Mouse (Mus musculus): ENCODE data around the gene Gpi1. TPM values are rescaled to one million over a fixed set of nuclear protein-coding genes. Genes with fewer than 3 reads are reported as not detected.
"Not testable (repeated sequence)": the region's sequence is repeated elsewhere in the genome, so short reads cannot be mapped to it uniquely, and the experiment has no call there.

Gene Gpi1
- polyA plus RNA-seq, 1 experiment, result 1,085 TPM

DNA sequence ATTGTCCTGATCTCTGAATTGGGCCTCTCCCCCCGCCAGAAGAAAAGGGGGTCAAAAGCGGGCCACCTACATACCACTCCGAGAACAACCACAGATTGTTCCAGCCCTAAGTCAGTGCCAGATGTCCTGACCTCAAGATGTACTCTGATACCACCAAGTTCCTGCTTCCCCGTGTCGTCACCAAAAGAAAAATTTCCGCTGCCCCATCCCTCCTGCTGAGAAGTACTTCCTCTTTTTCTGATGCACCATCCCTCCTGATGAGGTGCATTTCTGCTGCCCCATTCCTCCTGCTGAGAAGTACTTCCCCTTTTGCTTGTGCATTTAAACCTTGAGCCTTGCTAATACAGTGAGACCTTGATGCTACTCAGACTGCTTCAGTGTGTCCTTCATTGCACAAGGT, 53.9 kb downstream of the Gpi1 start:
- H3K4me1 ChIP-seq (ENCODE audit: control insufficient read depth, insufficient read depth, insufficient read length, low read length); H3K27ac ChIP-seq (replicated peaks; ENCODE audit: low read depth, low read length); H3K4me3 ChIP-seq (ENCODE audit: insufficient read depth, low read depth, low read length): not testable (repeated sequence)

DNA sequence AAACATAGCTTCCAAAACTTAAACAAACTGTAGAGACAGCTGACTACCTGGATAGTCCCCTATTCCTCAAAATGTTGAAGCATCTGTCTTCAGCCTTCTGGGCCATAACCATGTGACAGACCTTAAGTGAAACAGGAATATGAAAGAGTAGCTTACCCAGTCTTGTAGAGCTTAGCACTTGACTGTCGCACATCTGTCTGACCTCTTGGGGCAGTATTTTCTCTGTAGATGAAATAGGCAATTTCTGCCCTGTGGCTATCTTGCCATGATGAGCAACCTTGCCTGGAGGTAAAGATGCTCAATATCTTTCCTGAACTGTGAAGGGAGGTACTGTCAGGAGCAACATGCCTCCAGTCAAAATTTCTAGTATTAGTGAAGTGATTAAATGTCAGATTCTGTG, 57.9 kb downstream of the Gpi1 start:
- H3K27ac ChIP-seq (replicated peaks; ENCODE audit: low read depth, low read length), result no peak overlapping the region
- no peak overlapping the region for H3K4me3 ChIP-seq (ENCODE audit: insufficient read depth, low read depth, low read length)
- H3K4me1 ChIP-seq (ENCODE audit: control insufficient read depth, insufficient read depth, insufficient read length, low read length), result 0 out of 2 replicates have a peak, but pooled peaks cover 2% of the 10 kb centered on the region

DNA sequence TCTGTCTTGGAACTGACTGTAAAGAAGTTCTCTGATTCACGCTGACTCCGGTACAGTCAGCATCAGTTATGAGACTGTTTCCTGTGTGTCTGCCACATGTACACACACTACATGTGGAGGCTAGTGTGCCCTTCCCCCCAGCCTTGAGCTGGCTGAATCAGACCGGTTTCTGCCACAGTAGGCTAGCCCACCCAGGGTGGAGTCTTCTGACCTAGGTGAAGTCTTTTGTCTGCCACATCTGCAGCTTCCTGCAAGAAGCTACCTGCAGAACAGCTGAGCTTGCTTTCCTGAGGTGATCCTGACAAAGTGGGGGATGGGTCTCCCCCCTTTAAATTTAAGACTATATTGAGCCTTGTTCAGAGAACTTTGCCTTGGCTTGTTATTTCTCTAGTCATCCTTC, 60.7 kb downstream of the Gpi1 start, which contains the start of gene Uba2:
Gene Uba2, minus strand, starts transcription at position 146 of the 400 bp plus-strand sequence.
- Histone ChIP-seq H3K4me1 (ENCODE audit: control insufficient read depth, insufficient read depth, insufficient read length, low read length) (peaks cover 2% of the 10 kb centered on the region; the same call in 1 of the 2 replicates), H3K4me3 (ENCODE audit: insufficient read depth, low read depth, low read length) (peak within 1 kb of the TSS; percentile 96), H3K27ac (replicated peaks; ENCODE audit: low read depth, low read length) (peak within 1 kb of the TSS; percentile 78)

DNA sequence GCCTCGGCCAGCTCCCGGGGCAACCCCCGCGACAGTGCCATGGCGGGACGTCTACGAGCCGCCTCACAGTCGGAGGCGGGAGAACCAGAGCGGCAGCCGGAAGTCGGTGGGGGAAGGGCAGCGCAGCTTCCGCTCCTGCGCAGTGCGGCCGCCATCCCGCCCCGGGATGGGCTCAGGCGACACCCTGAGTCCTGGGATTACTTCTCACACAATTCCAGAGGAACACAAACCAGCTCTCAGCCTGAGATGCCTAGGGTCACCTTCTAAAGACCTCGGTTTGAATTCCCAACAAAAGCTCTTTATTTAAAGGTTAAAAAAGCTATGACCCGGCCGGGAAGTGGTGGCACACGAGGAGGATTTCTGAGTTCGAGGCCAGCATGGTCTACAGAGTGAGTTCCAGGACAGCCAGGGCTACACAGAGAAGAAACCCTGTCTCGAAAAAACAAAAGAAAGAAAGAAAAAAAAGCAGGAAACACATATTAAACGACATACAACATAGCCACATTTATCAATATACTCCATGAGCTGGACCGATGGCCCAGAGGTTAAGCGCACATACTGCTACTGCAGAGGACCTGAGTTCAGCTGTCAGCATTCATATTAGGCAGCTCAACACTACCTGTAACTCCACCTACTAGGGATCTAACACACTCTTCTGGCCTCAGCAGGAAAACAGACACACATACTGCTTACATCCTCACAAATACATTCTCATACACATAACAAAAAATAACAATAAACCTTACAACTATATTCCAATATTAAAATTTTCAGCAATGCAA, 61.5 kb downstream of the Gpi1 start:
- Histone ChIP-seq H3K4me1 (ENCODE audit: control insufficient read depth, insufficient read depth, insufficient read length, low read length) (peaks cover 2% of the 10 kb centered on the region; the same call in 1 of the 2 replicates), H3K4me3 (ENCODE audit: insufficient read depth, low read depth, low read length) (peak overlapping the region; percentile 96), H3K27ac (replicated peaks; ENCODE audit: low read depth, low read length) (peak overlapping the region; percentile 80)

DNA sequence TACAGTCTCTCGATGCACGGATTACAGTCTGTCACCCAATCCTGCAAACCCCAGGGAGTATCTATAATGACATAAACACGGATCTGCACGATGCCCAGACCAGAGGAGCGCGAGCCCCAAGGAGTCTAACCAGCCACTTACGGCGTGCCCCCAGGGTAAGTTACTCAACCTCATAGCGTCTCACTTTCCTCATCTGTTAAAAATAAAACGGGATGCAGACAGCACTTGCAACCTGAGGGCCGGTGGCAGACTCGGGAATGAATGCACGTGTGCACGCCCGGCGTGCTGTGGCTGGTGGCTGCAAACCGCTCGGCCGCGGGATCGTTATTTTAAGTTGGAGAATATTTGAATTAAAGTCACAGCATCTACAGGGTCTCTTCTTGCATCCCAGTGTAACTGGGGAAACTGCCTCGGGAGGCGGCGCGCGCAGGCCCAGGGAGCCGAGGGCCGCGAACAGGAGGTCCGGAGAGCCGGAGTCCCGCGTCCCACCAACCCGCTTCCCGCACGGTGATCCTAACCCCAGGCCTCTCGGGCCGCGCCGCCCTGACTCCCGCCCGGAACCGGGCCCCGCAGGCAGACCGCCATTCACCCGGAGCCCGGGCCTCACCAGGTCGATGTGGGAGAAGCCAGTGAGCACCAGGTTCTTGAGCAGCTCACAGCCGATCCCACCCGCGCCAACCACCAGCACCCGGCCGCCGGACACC, 62.2 kb downstream of the Gpi1 start:
- Histone ChIP-seq H3K4me1 (ENCODE audit: control insufficient read depth, insufficient read depth, insufficient read length, low read length) (peaks cover 2% of the 10 kb centered on the region; the same call in 1 of the 2 replicates), H3K27ac (replicated peaks; ENCODE audit: low read depth, low read length) (peak overlapping the region; percentile 80), H3K4me3 (ENCODE audit: insufficient read depth, low read depth, low read length) (peak overlapping the region; percentile 96)

DNA sequence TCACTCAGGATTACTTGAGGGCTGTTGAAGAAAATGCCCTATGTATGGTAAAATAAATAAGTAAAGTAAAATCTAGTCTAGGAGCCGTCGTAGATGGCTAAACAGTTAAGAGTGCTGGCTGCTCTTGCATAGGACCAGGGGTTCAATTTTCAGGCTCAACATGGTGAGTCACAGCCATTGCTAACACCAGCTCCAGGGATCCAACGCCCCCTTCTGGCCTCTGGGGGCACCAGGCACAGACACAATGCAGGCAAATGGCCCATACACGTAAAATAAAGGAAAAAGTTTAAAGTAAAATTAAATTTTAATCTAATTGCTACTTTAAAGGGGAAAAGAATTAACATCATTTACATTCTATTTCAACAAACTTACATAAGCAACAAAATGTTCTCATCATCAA, 63.3 kb downstream of the Gpi1 start:
- no peak overlapping the region for H3K4me3 ChIP-seq (ENCODE audit: insufficient read depth, low read depth, low read length)
- peaks cover 2% of the 10 kb centered on the region; the same call in 1 of the 2 replicates for H3K4me1 ChIP-seq (ENCODE audit: control insufficient read depth, insufficient read depth, insufficient read length, low read length)
- H3K27ac ChIP-seq (replicated peaks; ENCODE audit: low read depth, low read length), result no peak overlapping the region

DNA sequence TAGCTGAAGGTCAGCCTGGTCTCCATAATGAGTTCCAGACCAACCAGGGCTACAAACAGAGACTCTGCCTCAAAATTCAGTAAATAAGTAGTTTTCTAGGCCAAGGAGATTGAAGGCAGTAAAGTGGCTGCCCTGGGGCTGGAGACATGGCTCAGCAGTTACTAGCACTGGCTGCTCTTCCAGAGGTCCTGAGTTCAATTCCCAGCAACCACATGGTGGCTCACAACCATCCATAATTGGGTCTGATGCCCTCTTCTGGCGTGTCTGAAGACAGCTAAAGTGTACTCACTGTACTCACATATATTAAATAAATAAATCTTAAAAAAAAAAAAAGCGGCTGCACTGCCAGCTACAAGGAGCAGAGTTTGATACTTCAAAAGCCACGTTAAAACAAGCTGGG, 64.1 kb downstream of the Gpi1 start:
- H3K4me1 ChIP-seq (ENCODE audit: control insufficient read depth, insufficient read depth, insufficient read length, low read length), result peaks cover 2% of the 10 kb centered on the region; the same call in 1 of the 2 replicates
- H3K4me3 ChIP-seq (ENCODE audit: insufficient read depth, low read depth, low read length), result no peak overlapping the region
- no peak overlapping the region for H3K27ac ChIP-seq (replicated peaks; ENCODE audit: low read depth, low read length)

DNA sequence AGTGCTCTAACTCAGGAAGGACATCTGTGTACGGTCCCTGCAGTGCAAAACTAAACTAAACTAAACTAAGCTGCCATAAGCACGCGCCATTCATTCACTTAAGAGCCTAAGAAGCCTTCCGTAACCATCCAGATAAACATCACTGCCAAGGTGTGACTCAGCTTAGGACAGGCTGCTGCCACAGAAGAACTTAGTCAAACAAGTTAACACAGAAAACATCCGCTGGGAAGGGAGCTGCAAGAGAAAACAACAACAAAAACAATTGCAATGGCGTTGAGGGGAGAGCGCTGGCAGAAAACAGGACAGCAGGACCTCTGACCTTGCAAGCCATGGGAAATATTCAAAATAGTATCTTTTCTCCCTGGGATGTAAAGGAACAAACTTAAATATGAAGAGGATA, 65.5 kb downstream of the Gpi1 start:
- H3K27ac ChIP-seq (replicated peaks; ENCODE audit: low read depth, low read length), result no peak overlapping the region

DNA sequence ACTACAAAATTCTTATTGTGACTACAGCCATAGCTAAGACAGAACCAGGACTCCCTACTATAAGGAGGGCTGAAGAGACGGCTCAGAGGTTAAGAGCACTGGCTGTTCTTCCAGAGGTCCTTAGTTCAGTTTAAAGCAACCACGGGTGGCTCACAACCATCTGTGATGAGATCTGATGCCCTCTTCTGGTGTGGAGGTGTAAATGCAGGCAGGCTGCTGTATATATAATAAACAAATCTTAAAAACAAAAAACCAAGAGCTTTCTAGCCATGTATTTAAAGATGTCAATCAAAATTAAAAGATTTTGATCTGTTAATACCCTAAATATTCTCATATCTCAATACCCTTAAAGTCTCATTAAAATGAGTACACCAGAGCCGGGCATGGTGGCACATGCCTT, 71.0 kb downstream of the Gpi1 start:
- Histone ChIP-seq H3K4me3 (ENCODE audit: insufficient read depth, low read depth, low read length) (no peak overlapping the region), H3K4me1 (ENCODE audit: control insufficient read depth, insufficient read depth, insufficient read length, low read length) (no peaks in the 10 kb centered on the region; the same call in 1 of the 2 replicates)

More for the DNA sequence above, 65.5 kb downstream of the Gpi1 start:
- H3K4me1 ChIP-seq (ENCODE audit: control insufficient read depth, insufficient read depth, insufficient read length, low read length), result peaks cover 2% of the 10 kb centered on the region; the same call in 1 of the 2 replicates
- no peak overlapping the region for H3K4me3 ChIP-seq (ENCODE audit: insufficient read depth, low read depth, low read length)

DNA sequence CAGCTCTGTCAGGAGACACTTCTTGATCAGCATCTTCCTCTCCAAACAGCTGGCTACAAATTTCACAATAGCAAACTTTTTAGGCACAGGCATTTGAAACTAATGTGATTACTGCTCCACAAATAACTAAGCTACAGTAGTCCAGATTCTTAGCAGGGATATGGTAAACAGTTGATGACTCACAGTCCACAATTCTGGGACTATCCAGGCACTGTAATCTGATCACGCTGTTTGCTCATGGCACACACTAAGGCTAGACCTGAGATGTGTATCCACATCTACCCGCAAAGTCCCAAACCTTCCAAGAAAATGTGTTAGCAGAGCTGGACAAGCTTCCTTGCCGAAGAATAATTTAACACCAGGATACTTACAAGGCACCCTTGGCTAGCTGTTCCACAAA, 72.1 kb downstream of the Gpi1 start:
- Histone ChIP-seq H3K4me1 (ENCODE audit: control insufficient read depth, insufficient read depth, insufficient read length, low read length) (no peaks in the 10 kb centered on the region), H3K27ac (replicated peaks; ENCODE audit: low read depth, low read length) (no peak overlapping the region), H3K4me3 (ENCODE audit: insufficient read depth, low read depth, low read length) (no peak overlapping the region)

More for the DNA sequence above, 71.0 kb downstream of the Gpi1 start:
- no peak overlapping the region for H3K27ac ChIP-seq (replicated peaks; ENCODE audit: low read depth, low read length)

Other genes with a start within 250 kb of the Gpi1 start
- not detected in 2 replicates for gene Scgb2b27, start 216.4 kb downstream of the Gpi1 start, polyA plus RNA-seq (2012; ENCODE audit: insufficient read depth, insufficient read length, missing spikeins)
- gene Scgb1b27, start 208.9 kb downstream of the Gpi1 start, polyA plus RNA-seq (2012; ENCODE audit: insufficient read depth, insufficient read length, missing spikeins), result not detected in 2 replicates
- gene Scgb1b30, start 134.9 kb downstream of the Gpi1 start, polyA plus RNA-seq (2012; ENCODE audit: insufficient read depth, insufficient read length, missing spikeins), result not detected in 2 replicates
- 2.6 and 4.4 TPM in 2 replicates for gene Wtip, start 97.1 kb downstream of the Gpi1 start, polyA plus RNA-seq (2012; ENCODE audit: insufficient read depth, insufficient read length, missing spikeins)
- 39.0 and 39.9 TPM in 2 replicates for gene Uba2, start 60.7 kb downstream of the Gpi1 start, polyA plus RNA-seq (2012; ENCODE audit: insufficient read depth, insufficient read length, missing spikeins)
- 11.5 and 22.8 TPM in 2 replicates for gene Pdcd2l, start 33.7 kb downstream of the Gpi1 start, polyA plus RNA-seq (2012; ENCODE audit: insufficient read depth, insufficient read length, missing spikeins)
- gene Gm6096, start 20.7 kb upstream of the Gpi1 start, polyA plus RNA-seq (2012; ENCODE audit: insufficient read depth, insufficient read length, missing spikeins), result not detected in 2 replicates
- gene 4931406P16Rik, start 83.2 kb upstream of the Gpi1 start, polyA plus RNA-seq (2012; ENCODE audit: insufficient read depth, insufficient read length, missing spikeins), result 19.2 and 24.8 TPM in 2 replicates
- gene Lsm14a, start 163.0 kb upstream of the Gpi1 start, polyA plus RNA-seq (2012; ENCODE audit: insufficient read depth, insufficient read length, missing spikeins), result 45.1 and 57.4 TPM in 2 replicates

Data from brown adipose tissue, adult 24 weeks (tissue).